Mouse (Mus musculus): ENCODE results near the gene Cdc20b. TPM values are rescaled to one million over a fixed set of nuclear protein-coding genes. Genes with fewer than 3 reads are reported as not detected.

Cdc20b gene
- total and polyA plus RNA-seq, 3 experiments: not detected

- H3K36me3 ChIP-seq (ENCODE audit: control insufficient read depth in 1 of 2, insufficient read depth in 2 of 2, low read length in 2 of 2): no peaks in the 10 kb centered on the region
- H3K9me3 ChIP-seq (replicated peaks; ENCODE audit: insufficient read depth, low read length): no peaks in the 10 kb centered on the region
- no peak overlapping the region for H3K4me3 ChIP-seq (ENCODE audit: control insufficient read depth in 1 of 2, insufficient read depth in 1 of 2, low read depth in 2 of 2, low read length in 2 of 2)
- no peak overlapping the region for H3K9ac ChIP-seq (ENCODE audit: control insufficient read depth, low read depth, low read length, poor library complexity, severe bottlenecking)
- TF ChIP-seq POLR2AphosphoS2 (IDR thresholded peaks at IDR 0.05; ENCODE audit: low read length) (no peak), JUND (IDR thresholded peaks at IDR 0.05; ENCODE audit: low read depth, low read length) (no peak)
- H3K79me2 ChIP-seq (ENCODE audit: control insufficient read depth, insufficient read depth, low read length, poor library complexity): no peaks in the 10 kb centered on the region
- H3K27me3 ChIP-seq (ENCODE audit: control insufficient read depth in 1 of 2, insufficient read depth in 2 of 2, low read length in 2 of 2): peaks cover 4 to 9% of the 10 kb centered on the region in 2 experiments
- no peaks in the 10 kb centered on the region for H3K4me1 ChIP-seq (ENCODE audit: control insufficient read depth in 1 of 2, insufficient read depth in 2 of 2, low read length in 2 of 2)
- no peak for DNase-seq (ENCODE audit: low read depth, low spot score)
- H3K27ac ChIP-seq (ENCODE audit: control insufficient read depth, low read depth, low read length): no peak overlapping the region
Measured at GRCm38 (mm10) chr13:113047647-113048046, 12.7 kb downstream of the Cdc20b start.

GRCm38 (mm10) chr13:113054230-113054629 lies 19.3 kb downstream of the Cdc20b start:
- H3K4me1 ChIP-seq (ENCODE audit: control insufficient read depth in 1 of 2, insufficient read depth in 2 of 2, low read length in 2 of 2): no peaks in the 10 kb centered on the region
- no peaks in the 10 kb centered on the region for H3K36me3 ChIP-seq (ENCODE audit: control insufficient read depth in 1 of 2, insufficient read depth in 2 of 2, low read length in 2 of 2)
- TF ChIP-seq NELFE (IDR thresholded peaks at IDR 0.05; ENCODE audit: low read depth, low read length): no peak
- no peak for TF ChIP-seq ETS1 (IDR thresholded peaks at IDR 0.05; ENCODE audit: low read depth, low read length)
- TF ChIP-seq RAD21 (IDR thresholded peaks at IDR 0.05; ENCODE audit: low read depth, low read length): no peak
- TF ChIP-seq TCF12 (IDR thresholded peaks at IDR 0.05; ENCODE audit: low read depth, low read length): no peak
- TF ChIP-seq POLR2A (IDR thresholded peaks at IDR 0.05; ENCODE audit: control insufficient read depth in 1 of 2, insufficient read depth in 1 of 2, low read depth in 1 of 2, low read length in 2 of 2, poor library complexity in 1 of 2): no peak
- no peak for TF ChIP-seq CHD1 (IDR thresholded peaks at IDR 0.05; ENCODE audit: low read depth, low read length)
- TF ChIP-seq CHD2 (IDR thresholded peaks at IDR 0.05; ENCODE audit: low read length): no peak
- no peak for TF ChIP-seq USF2 (IDR thresholded peaks at IDR 0.05; ENCODE audit: borderline replicate concordance in 1 of 2, insufficient read depth in 1 of 2, low read depth in 1 of 2, low read length in 2 of 2)
- no peak for TF ChIP-seq ZC3H11A (IDR thresholded peaks at IDR 0.05; ENCODE audit: low read depth, low read length)
- no peak for TF ChIP-seq RCOR1 (IDR thresholded peaks at IDR 0.05; ENCODE audit: low read depth, low read length)
- no peak for TF ChIP-seq POLR2AphosphoS2 (IDR thresholded peaks at IDR 0.05; ENCODE audit: low read length)
- no peak for TF ChIP-seq GABPA (IDR thresholded peaks at IDR 0.05; ENCODE audit: low read depth, low read length)
- no peaks in the 10 kb centered on the region for H3K9me3 ChIP-seq (replicated peaks; ENCODE audit: insufficient read depth, low read length)
- no peaks in the 10 kb centered on the region for H3K79me2 ChIP-seq (ENCODE audit: control insufficient read depth, insufficient read depth, low read length, poor library complexity)
- H3K27ac ChIP-seq (ENCODE audit: control insufficient read depth, low read depth, low read length): no peak overlapping the region
- no peak for DNase-seq (ENCODE audit: low read depth, low spot score)
- peaks cover 0 to 1% of the 10 kb centered on the region in 2 experiments; a peak in 1 of 4 replicates for H3K27me3 ChIP-seq (ENCODE audit: control insufficient read depth in 1 of 2, insufficient read depth in 2 of 2, low read length in 2 of 2)
- H3K4me3 ChIP-seq (ENCODE audit: control insufficient read depth in 1 of 2, insufficient read depth in 1 of 2, low read depth in 2 of 2, low read length in 2 of 2): no peak overlapping the region
- no peak overlapping the region for H3K9ac ChIP-seq (ENCODE audit: control insufficient read depth, low read depth, low read length, poor library complexity, severe bottlenecking)

DNA sequence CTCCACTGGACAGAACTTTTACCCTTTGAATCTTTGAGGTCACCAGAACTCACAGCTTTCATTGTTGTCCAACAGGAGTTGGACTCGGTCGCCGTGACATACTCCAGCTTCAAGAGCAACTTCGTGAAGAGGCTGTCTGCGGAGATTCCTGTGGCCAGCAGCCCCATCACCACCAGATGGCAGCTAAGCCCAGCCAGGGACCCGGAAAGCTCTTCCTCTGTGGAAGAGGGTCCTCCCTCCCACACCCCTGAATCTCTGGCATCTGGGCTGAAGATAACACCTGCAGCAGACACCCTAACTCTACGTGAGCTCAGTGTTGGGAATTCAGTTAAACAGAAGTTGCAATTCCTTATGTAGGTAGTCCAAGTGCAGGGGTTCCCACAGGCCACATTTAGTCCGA lies 20.9 kb downstream of the Cdc20b start:
- no peak for DNase-seq (ENCODE audit: low read depth, low spot score)
- H3K27me3 ChIP-seq (ENCODE audit: control insufficient read depth in 1 of 2, insufficient read depth in 2 of 2, low read length in 2 of 2): peaks cover 0 to under 1% of the 10 kb centered on the region in 2 experiments; a peak in 1 of 4 replicates
- TF ChIP-seq HCFC1 (IDR thresholded peaks at IDR 0.05; ENCODE audit: low read depth, low read length) (no peak), USF1 (IDR thresholded peaks at IDR 0.05; ENCODE audit: low read depth, low read length) (no peak), JUND (IDR thresholded peaks at IDR 0.05; ENCODE audit: low read depth, low read length) (no peak), POLR2AphosphoS5 (IDR thresholded peaks at IDR 0.05; ENCODE audit: borderline replicate concordance, low read depth, low read length) (no peak), MYC (IDR thresholded peaks at IDR 0.05; ENCODE audit: low read depth, low read length) (no peak), UBTF (IDR thresholded peaks at IDR 0.05; ENCODE audit: borderline replicate concordance, insufficient read depth, low read depth, low read length) (no peak), TAL1 (IDR thresholded peaks at IDR 0.05; ENCODE audit: low read length) (no peak), MAFK (IDR thresholded peaks at IDR 0.05; ENCODE audit: borderline replicate concordance, low read depth, low read length) (no peak), ETS1 (IDR thresholded peaks at IDR 0.05; ENCODE audit: low read depth, low read length) (no peak), CHD1 (IDR thresholded peaks at IDR 0.05; ENCODE audit: low read depth, low read length) (no peak)
- H3K9me3 ChIP-seq (replicated peaks; ENCODE audit: insufficient read depth, low read length): no peaks in the 10 kb centered on the region
- H3K9ac ChIP-seq (ENCODE audit: control insufficient read depth, low read depth, low read length, poor library complexity, severe bottlenecking): no peak overlapping the region
- H3K27ac ChIP-seq (ENCODE audit: control insufficient read depth, low read depth, low read length): no peak overlapping the region
- H3K4me3 ChIP-seq (ENCODE audit: control insufficient read depth in 1 of 2, insufficient read depth in 1 of 2, low read depth in 2 of 2, low read length in 2 of 2): no peak overlapping the region
- H3K36me3 ChIP-seq (ENCODE audit: control insufficient read depth in 1 of 2, insufficient read depth in 2 of 2, low read length in 2 of 2): no peaks in the 10 kb centered on the region
- H3K4me1 ChIP-seq (ENCODE audit: control insufficient read depth in 1 of 2, insufficient read depth in 2 of 2, low read length in 2 of 2): no peaks in the 10 kb centered on the region
- no peaks in the 10 kb centered on the region for H3K79me2 ChIP-seq (ENCODE audit: control insufficient read depth, insufficient read depth, low read length, poor library complexity)

All from MEL (cell line).